Mouse (Mus musculus): Measurements from ENCODE around the gene Ergic1.
A peak's percentile ranks its signal among the peaks of the same experiment; 100 is the strongest.

Ergic1 gene

GRCm38 (mm10) chr17:26598845-26599244, 37.6 kb downstream of the Ergic1 start:
- no peak for DNase-seq (ENCODE audit: low spot score in 2 of 2)

- DNase-seq (ENCODE audit: low spot score in 2 of 2), result no peak
Measured at GRCm38 (mm10) chr17:26600913-26601447, 39.7 kb downstream of the Ergic1 start.

GRCm38 (mm10) chr17:26601514-26601913, 40.2 kb downstream of the Ergic1 start:
- no peak for DNase-seq (ENCODE audit: low spot score in 2 of 2)

GRCm38 (mm10) chr17:26601926-26602325, 40.6 kb downstream of the Ergic1 start:
- DNase-seq (ENCODE audit: low spot score in 2 of 2), result no peak

- peak in 1 of 2 experiments; percentile 84 for DNase-seq (ENCODE audit: low spot score in 2 of 2)
Measured at GRCm38 (mm10) chr17:26602371-26602885, 41.1 kb downstream of the Ergic1 start.

- no peak for DNase-seq (ENCODE audit: low spot score in 2 of 2)
Measured at GRCm38 (mm10) chr17:26603311-26603710, 42.0 kb downstream of the Ergic1 start.

GRCm38 (mm10) chr17:26605636-26606035, 44.3 kb downstream of the Ergic1 start:
- peak in 1 of 2 experiments; percentile 69 for DNase-seq (ENCODE audit: low spot score in 2 of 2)

GRCm38 (mm10) chr17:26606516-26606915, 45.2 kb downstream of the Ergic1 start:
- peak in 1 of 2 experiments; percentile 48 for DNase-seq (ENCODE audit: low spot score in 2 of 2)

GRCm38 (mm10) chr17:26608348-26608747, 47.1 kb downstream of the Ergic1 start:
- no peak for DNase-seq (ENCODE audit: low spot score in 2 of 2)

- DNase-seq (ENCODE audit: low spot score in 2 of 2), result no peak
Measured at GRCm38 (mm10) chr17:26608877-26609276, 47.6 kb downstream of the Ergic1 start.

GRCm38 (mm10) chr17:26609820-26610219, 48.5 kb downstream of the Ergic1 start:
- no peak for DNase-seq (ENCODE audit: low spot score in 2 of 2)

GRCm38 (mm10) chr17:26611328-26611727, 50.0 kb downstream of the Ergic1 start:
- no peak for DNase-seq (ENCODE audit: low spot score in 2 of 2)

GRCm38 (mm10) chr17:26611918-26612317, 50.6 kb downstream of the Ergic1 start:
- no peak for DNase-seq (ENCODE audit: low spot score in 2 of 2)

GRCm38 (mm10) chr17:26614286-26614685, 53.0 kb downstream of the Ergic1 start:
- no peak for DNase-seq (ENCODE audit: low spot score in 2 of 2)

- DNase-seq (ENCODE audit: low spot score in 2 of 2), result no peak
Measured at GRCm38 (mm10) chr17:26614708-26615486, 53.6 kb downstream of the Ergic1 start.

- DNase-seq (ENCODE audit: low spot score in 2 of 2), result peak in 1 of 2 experiments; percentile 80
Measured at GRCm38 (mm10) chr17:26616696-26617095, 55.4 kb downstream of the Ergic1 start.

- no peak for DNase-seq (ENCODE audit: low spot score in 2 of 2)
Measured at GRCm38 (mm10) chr17:26618498-26618897, 57.2 kb downstream of the Ergic1 start.

- DNase-seq (ENCODE audit: low spot score in 2 of 2), result no peak
Measured at GRCm38 (mm10) chr17:26619577-26619976, 58.3 kb downstream of the Ergic1 start.

GRCm38 (mm10) chr17:26620292-26620691, 59.0 kb downstream of the Ergic1 start:
- DNase-seq (ENCODE audit: low spot score in 2 of 2), result no peak

- DNase-seq (ENCODE audit: low spot score in 2 of 2), result peak in 1 of 2 experiments; percentile 71
Measured at GRCm38 (mm10) chr17:26620786-26621766, 59.8 kb downstream of the Ergic1 start.

GRCm38 (mm10) chr17:26621912-26622311, 60.6 kb downstream of the Ergic1 start:
- DNase-seq (ENCODE audit: low spot score in 2 of 2), result no peak

- DNase-seq (ENCODE audit: low spot score in 2 of 2), result no peak
Measured at GRCm38 (mm10) chr17:26623991-26624390, 62.7 kb downstream of the Ergic1 start.

All from urinary bladder, postnatal 36 days (tissue).